Mouse (Mus musculus) cerebellum, postnatal 10 days (tissue): ENCODE results near the gene Slc25a12.
A peak's percentile ranks its signal among the peaks of the same experiment; 100 is the strongest.

Source experiments
- DNase-seq, 2 experiments: peaks; one replicate each; pipeline ENCODE4 v3.0.0; 2021; ENCODE audit warnings: mixed read lengths in 2 of 2

Slc25a12 gene

DNA sequence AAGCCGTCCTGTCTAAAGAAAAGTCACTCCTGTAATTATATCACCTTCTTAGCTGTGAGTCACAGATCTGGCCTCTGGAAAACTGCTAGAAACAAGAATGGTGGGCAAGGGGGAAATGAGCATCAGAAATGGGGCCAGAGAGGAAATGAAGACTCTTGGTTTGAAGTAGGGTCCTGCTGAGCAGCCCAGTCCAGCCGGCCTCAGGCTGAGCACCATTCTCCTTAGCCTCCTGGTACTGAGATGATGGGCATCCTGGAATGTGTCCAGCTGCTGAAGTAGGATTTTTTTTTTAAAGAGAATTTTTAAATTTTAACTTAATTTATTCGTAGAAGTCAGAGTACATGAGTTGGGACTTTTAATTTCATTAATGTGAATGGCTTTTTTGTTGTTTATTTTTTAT lies 62.7 kb downstream of the Slc25a12 start:
- DNase-seq: peak; percentile 27 to 51

DNA sequence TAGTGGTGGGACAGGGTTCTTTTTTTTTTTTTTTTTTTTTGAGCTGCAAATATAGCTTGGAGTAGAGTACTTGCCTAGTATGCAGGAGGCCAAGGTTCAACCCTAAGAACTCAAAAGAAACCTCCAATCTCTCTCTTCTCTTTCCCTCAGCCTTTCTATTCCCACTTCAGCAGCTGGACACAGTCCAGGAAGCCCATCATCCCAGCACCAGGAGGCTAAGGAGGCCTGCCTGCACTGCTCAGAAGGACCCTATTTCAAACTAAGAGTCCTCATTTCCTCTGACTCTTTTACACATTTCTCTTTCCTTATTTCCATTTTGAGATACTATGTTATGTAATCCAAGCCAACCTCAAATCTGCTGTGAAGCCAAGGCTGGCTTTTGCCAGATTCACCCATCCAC lies 64.3 kb downstream of the Slc25a12 start:
- peak; percentile 61 to 71 for DNase-seq

DNA sequence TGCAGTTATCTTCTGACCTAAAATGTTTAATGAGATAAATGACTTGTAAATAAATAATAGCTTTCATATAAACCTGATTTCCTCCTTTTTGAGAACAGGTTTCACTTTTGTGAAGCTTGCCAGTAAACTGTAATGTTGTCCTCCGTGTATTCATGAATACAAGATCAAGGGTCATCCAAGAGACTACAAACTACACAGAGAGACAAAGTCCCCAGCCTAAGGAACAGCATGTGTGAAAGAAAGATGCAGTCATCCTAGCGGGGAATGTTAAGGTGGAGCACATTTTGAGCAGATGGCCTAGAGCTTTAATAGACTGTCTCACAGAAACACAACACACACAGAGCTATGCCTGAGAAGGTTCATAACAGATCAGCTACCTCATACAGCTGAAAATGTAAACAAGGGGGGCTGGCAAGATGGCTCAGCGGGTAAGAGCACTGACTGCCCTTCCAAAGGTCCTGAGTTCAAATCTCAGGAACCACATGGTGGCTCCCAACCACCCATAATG lies 65.3 kb downstream of the Slc25a12 start:
- no peak for DNase-seq

DNA sequence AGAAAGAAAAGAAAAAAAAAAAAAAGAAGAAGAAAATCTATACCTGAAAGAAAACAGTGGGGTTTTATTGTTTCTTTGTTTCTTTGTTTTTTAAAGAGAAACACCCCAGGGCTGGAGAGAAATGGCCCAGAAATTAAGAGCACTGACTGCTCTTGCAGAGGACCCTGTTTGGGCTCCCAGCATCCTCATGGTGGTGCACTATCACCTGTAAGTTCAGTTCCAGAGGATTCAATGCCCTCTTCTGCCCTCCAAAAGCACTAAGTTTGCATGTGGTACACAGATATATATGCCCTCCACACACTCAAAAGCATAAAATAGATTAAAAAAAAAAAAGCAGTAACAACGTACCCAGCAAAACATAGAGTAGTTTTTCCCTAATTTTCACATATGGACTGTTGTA lies 68.8 kb downstream of the Slc25a12 start:
- peak; percentile 42 to 48 for DNase-seq

DNA sequence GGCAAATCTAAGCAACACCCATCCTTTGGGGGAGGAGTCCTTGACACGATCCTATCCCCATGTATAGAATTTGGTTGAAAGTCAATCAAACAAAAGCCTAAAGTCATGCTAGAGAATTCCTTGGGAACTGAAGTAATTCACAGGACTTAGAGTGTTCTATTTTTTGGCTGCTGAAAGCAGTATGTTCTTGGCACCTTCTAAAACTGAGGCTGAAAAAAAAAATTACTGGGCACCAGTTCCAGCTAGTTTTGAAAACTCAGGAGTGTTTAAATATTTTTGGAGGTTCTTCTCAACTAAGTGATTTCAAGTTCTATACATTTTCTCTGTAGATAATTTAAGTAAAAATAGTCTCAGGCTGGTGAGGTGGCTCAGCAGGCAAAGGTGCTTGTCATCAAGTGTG lies 70.0 kb downstream of the Slc25a12 start:
- DNase-seq: no peak

DNA sequence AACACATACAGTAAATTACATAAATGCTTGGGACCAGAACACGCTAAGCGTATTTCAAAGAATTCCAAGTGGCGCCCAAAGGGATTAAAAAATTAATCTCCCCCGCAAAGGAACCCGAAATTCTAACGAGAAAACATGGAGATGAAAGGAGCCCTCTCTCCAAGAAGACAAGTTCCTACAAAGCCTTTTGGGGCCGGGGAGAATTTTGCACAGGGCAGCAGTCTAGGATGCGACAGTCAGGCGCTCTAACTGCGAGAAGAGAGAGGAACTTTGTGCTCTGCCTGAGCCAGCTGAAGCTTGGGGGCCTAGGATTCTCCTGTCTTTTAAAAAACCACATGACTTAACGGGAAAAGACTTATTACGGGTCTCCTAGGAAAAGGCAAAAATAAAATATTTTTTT lies 71.7 kb downstream of the Slc25a12 start:
- no peak for DNase-seq

DNA sequence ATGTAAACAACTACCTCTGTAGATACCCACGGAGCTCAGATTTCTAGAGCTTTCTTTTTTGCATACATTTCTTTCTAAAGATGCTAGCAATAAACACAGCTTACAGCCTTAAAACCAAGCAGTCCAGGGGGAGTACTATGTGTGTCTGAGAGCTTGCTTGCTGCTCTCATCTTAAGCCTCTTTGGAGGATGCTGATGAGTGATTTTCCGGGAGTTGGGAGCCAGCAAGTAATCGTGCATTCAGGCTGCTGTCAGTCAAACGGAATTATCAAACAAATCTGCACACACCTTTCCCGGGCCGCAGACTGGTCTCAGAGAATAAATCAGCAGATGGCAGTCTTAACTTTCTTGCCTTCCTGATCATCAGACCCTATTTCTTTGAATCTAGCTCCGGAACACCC lies 73.1 kb downstream of the Slc25a12 start:
- no peak for DNase-seq

DNA sequence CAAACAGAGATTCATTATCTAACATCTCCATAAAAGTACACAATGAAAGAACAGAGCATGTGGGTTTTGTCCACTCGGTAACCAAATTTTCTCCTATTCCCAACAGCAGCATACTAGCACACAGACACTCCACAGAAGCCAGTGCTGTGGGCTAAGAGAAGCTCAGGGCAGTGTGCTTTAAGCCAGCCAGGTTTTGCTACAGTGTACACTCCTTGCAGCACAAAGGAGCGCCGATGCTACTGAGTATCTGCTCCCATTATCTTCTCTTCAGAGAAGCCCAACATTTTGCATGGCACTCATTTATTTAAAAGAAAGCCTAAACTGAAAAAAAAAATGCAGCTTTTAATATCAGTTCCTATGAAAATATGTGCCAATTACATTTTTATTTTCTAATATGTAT lies 73.6 kb downstream of the Slc25a12 start:
- DNase-seq: no peak

DNA sequence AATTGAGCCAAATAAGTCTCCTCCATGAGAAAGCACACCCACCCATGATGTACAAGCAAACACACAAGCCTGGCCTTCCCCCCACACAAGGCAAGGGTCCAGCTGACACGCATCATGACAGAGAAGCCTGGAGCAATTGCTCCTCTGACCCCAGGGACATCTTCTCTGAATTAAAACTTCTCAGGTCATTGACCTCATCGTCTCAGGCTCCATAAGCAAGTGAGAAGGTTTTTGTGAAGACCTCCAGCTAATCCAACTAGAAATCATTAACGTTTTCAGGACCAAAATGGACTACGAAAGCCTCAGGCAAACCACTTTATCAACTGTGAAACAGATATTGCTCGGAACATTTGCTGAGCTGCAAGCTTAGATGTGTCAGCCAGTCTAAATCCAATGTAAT lies 76.0 kb downstream of the Slc25a12 start:
- no peak for DNase-seq

DNA sequence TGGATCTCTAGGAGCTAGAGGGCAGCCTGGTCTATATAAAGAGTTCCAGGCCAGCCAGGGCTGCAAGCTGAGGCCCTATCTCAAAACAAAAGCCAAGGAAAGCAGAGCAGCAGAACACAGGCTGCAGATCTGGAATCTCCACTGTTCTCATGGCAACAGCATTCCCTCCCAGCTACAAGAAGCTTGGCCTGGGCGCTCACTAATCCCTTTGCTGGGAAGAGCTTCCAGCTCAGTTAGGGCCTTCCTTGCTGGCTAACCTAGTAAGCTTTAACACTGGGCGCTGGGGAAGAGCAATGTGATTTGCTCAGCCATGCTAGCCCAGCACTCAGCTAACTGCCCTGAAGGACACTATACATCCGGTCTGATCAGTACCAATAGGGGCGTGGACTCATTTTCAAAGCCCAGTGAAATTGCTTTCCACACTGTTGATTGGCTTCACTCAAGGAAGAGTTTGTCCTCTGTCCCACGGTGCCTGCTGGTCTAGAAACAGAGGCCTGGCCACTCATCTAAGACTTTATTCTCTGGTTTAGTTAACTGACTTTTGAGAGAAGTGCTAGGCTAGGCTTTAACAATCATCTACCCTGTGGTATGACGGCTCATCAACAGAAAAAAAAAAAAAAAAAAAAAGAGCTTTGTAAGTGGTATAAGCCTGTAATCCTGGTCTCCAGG lies 77.3 kb downstream of the Slc25a12 start:
- DNase-seq: peak; percentile 66 to 72

DNA sequence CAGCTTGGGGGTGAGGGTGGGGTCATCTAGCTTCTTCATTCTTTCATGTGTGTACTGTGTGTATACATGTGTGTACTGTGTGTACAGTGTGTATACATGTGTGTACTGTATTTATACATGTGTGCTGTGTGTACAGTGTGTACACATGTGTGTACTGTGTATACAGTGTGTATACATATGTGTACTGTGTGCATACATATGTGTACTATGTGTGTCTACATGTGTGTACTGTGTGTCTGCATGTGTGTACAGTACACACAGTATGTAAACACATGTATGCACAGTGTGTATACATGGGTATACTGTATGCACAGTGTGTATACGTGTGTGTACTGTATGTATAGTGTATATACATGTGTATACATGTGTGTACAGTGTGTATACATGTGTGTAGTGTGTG lies 85.6 kb downstream of the Slc25a12 start:
- DNase-seq: no peak

DNA sequence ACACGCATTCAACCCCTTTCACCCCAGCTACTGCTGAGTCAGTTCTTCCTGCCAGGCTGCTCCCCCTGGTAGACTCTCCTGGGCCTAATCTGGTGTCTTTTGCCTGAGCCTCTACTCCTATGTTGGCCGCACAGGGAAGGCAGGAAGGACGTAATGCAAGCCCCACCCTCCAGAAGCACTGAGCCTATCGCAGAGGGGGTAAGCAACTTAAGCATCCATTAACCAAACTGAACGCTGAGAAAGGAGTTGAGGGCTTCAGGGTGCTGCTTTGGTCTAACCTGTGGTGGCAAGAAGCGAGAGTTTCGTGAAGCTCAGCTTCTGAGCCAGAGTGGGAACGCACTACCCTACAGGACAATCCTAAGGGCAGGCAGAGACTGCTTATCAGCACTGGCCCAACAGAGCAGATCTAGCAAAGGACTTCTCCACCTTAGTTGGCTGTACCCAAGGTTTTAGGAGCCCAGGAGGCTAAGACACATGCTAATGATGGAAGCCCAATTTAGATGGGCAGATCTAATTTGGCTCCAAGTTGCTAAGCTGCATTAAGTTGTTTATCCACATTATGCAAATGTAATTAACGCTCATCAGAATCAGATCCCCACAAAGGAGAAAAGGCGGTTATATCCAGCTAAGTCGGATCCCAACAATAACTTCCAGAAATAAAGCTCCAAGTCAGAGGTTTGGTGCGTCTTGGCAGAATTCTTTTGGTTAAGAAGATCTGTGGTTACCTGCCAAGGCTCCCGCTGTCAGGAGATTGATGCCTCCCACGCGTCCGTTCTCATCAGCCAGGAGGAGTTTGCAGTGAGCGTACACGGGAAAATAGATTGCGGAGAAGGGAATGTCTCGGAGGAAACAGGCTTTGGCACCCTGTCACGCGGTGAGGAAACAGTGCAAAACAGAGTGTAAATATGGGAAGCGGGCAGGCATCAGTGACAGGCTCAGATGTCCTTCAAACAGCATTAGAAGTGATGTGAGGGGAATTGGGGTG lies 88.5 kb downstream of the Slc25a12 start:
- peak; percentile 74 to 78 for DNase-seq

DNA sequence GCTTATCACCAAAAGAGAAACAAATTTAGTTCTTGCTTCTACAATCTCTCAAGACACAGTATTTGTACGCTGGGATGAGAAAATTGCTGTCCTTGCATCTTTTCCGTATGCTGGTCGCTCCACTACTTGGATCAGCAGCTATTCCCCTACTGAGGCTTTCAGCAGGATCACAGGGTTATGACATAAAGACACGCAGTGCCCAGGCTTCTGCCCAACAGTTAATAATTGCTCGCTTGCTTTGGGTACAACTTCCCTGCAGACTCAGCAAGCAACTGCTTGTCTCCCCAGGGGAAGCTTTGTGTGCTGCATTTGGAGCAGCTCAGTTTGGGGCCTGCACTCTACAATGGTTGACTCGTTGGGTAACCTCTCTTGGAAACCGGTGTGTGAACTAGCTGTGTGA lies 91.8 kb downstream of the Slc25a12 start:
- DNase-seq: no peak

DNA sequence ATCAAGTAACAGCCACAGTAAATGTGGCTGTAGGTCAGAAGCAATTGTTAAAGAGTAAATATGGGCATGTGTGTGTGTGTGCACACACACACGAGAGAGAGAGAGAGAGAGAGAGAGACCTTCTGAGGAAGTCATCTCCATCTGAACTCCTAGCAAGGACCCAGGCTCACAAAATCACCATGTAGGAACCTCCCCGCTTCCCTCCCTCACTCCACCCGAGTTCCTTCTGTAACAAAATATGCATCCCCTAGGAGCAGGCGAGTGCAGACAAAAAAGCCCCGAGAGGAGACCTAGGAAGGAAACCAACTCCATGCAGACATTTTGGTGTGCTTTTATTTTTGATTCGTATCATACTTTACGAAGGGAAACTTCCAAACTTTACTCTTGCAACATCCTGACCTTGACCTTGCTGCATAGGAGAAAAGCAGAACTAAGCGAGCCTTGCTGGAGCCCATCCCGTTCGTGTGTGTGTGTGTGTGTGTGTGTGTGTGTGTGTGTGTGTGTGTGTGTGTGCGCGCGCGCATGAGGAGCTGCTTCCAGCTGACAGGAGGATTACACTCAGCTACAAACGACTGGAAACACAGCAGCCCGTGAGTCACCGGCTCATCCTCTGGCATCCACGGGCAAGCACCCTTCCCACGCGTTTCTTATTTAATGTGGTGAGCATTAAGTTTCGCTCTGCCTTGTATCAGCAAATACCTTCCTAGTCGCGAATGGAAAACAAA lies 93.4 kb downstream of the Slc25a12 start:
- no peak for DNase-seq

DNA sequence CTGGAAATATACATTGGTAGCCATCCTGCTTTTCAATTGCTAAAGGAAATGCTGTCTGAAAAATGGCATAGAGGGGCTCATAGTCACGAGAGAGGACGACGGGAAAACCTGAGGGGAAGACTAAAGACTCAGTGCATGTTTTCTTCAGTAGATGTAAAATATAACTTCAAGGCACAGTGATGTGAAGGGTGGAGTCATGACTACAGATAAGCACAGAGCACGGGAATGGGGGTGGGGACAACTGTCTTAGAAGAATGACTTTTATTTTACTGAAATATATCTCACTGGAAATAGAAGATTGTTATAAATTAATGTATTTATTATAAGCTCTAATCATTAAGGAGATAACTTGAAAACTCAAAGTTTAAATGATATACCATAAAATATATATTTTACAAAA lies 97.5 kb downstream of the Slc25a12 start:
- DNase-seq: no peak

DNA sequence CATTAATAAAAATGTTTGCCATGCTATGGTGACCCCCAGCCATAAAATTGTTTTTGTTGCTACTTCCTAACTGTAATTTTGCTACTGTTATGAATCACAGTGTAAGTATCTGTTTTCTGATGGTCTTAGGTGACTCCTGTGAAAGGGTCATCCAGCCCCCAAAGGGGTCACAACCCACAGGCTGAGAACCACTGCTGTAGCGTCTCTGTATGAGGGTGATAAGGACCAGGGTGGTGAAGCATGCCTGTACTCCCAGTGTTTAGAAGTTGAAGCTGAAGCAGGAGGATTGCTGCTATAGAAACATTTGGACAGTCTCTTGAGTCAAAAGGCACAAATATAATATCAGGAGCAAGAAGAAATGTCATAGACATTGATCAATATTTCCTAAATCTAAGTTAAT lies 98.2 kb downstream of the Slc25a12 start:
- no peak for DNase-seq

DNA sequence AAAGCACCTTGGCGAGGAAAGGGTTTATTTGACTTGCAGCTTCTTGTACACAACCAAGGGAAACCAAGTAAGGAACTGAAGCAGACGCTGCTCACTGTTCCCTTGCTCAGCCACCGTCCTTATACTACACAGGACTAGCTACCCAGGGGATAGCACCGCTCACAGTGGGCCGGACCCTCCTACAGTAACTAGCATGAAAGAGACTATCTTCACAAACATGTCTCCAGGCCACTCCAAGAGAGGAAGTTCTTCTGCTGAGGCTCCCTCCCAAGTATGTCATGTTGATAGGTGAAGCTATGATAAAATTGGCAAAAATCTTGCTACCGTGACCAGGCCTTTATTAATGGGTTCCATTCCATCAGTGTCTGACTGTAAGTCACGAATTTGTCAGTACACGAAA lies 98.9 kb downstream of the Slc25a12 start:
- DNase-seq: no peak

DNA sequence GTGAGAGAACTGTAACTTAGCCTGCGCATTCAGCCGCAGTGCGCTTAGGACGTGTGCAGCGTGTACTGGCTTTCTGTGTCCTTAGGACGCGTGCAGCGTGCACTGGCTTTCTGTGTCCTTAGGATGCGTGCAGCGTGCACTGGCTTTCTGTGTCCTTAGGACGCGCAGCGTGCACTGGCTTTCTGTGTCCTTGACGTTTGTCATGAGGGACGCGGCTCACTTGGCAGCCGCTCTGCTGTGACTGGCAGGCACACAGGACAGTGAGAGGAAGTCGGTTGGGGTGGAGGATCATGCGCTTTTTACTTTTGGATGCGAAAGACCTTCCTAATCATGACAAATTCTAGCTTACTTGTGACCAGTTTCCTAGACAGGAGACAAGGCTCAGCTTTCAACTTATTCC lies 103.0 kb downstream of the Slc25a12 start:
- no peak for DNase-seq

DNA sequence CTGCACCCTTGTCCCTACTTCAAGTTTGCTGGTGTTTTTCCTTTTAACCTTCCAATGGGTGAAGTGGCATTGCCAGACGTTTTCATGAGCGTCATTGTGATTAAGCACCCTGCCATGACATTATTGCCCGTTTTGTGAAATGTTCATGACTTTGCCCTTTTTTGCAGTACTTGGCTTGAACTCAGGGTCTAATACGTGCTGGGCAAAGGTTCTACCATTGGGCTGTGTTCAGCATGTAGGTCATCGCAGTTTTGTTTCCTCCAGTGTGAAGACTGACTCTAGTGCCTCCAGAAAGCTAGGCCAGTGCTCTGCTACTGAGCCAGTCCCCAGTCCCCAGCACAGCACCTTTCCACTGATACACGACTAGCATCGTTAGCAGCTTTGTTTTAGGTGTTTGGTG lies 111.0 kb downstream of the Slc25a12 start:
- no peak for DNase-seq

DNA sequence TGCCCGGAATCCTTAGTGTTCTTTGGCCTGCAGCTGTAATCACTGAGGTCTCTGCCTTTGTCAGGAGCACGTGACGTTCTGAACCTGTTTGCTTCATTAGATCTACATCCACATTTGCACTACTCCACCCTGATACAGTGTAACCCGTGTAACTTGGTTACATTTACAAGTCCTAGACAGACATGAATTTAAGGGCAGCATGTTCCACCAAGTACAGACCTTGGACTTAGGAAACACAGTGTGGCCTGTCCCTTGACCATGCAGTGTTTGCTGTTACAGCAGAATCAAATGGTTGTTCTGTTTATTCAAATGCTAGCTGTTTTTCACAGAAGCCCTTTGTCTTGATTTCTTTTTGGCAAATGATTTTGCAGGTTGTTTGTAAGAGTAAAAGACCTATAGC lies 112.7 kb downstream of the Slc25a12 start:
- no peak for DNase-seq

DNA sequence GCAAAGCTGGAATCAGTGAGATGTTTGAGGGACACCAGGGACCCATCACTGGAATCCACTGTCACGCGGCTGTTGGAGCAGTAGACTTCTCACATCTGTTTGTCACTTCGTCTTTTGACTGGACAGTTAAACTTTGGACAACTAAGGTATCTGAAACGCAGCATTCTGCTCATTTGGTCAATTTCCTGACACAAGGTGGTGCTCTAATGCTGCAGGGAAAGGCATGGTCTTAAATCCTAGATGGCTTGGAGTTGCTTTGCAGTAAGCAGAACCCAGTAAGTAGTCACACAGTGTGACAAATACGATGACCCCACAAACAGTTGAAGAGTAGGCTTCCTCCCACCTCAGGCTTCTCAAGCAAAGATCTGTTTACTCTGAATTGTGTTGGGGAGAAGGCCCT lies 116.7 kb downstream of the Slc25a12 start:
- peak; percentile 40 to 43 for DNase-seq

DNA sequence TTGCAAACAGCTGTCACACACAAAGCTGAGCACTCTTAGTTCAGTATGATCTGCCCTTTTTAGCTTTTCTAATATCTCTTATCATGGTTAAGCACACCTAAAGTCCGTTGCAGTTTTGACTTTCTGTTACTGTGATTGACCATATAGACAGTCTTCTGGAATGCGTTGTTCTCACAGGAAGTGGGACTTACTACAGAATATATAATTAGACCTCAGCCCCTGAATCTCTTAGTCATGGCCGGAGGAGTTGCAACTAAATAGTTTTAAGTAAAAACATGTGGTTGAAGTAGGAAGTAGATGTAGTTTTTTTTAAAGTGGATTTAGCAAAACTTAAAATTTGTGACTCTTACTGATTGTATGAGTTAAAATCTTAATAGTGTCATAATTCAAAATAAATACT lies 119.5 kb downstream of the Slc25a12 start:
- no peak for DNase-seq

DNA sequence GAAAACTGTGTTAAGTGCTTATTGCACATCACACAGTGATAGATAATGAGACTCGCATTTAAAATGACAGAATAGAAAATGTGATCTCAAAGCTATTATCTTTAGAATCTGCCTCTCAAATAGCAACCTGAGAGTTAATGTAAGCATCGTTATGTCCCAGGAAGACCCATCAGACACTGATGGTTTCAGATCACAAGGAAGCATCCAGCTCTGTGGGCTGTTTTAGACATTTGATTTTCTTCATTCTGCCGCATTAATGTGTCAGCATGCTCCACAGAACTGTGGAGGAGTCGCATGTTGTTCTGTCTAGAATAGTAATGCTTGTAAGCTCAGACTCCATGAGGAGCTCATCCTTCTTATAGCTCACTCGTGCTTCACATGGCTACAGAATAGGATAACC lies 121.5 kb downstream of the Slc25a12 start:
- peak in 1 of 2 experiments; percentile 33 for DNase-seq
